Mouse (Mus musculus) spleen, adult 2 months (tissue): ENCODE measurements around the gene 2810408A11Rik.

Source experiments
- CTCF ChIP-seq: fragments of 200-500 bp; IDR thresholded peaks from 2 replicates; pipeline ENCODE4 v1.5.1; 2011; ENCODE audit warnings: mild to moderate bottlenecking, inconsistent platforms; ENCODE audit not compliant: insufficient read depth, insufficient read length, insufficient replicate concordance; ENCODE audit errors: extremely low read depth
- POLR2A ChIP-seq: fragments of 200-500 bp; IDR thresholded peaks from 2 replicates; pipeline ENCODE4 v1.6.1; 2011; ENCODE audit warnings: low read depth, low read length, inconsistent platforms

DNA sequence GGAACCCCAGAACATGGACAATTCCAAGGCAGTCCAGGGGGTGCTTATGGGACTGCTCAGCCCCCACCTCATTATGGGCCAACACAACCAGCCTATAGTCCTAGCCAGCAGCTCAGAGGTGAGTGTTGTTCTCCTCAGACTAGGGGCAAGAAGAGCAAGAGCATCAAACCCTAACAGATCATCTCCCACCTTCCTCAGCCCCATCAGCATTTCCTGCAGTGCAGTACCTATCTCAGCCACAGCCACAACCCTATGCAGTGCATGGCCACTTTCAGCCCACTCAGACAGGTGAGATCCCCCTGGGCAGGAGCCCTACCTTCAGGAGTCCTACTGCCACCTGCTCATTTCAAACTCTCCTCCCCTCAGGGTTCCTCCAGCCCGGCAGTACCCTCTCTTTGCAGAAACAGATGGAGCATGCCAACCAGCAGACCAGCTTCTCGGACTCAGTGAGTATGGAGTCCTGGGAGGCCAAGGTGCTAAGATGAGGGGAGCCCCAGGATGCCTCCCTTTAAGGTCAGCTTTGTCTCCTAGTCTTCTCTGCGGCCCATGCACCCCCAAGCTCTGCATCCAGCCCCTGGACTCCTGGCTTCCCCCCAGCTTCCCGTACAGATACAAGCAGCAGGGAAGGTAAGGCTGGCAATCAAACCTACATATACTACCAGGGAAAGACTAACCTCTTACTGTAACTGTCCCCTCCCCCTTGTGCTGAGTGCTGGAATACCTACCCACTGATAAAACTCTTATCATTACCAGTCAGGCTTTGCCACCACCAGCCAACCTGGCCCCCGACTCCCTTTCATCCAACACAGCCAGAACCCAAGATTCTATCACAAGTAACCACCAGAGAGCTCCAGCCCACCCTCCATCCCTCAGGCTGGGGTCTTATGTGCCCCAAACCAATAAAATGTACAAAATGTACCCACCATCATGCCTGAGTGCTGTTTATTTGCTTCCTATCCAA is 15.2 kb upstream of the 2810408A11Rik start:
- TF ChIP-seq CTCF: no peak
- TF ChIP-seq POLR2A: no peak
